Mouse (Mus musculus) ES-E14 (cell line): Measurements from ENCODE around the gene Nup107.

Source experiments
- CHD2 ChIP-seq: IDR thresholded peaks from 2 replicates; pipeline ENCODE4 v1.6.1; 2014; ENCODE audit warnings: mild to moderate bottlenecking, low read depth, low read length, inconsistent platforms
- ZC3H11A ChIP-seq: IDR thresholded peaks from 2 replicates; pipeline ENCODE4 v1.6.1; 2012; ENCODE audit warnings: low read depth, mild to moderate bottlenecking, inconsistent platforms, low read length, borderline replicate concordance

DNA sequence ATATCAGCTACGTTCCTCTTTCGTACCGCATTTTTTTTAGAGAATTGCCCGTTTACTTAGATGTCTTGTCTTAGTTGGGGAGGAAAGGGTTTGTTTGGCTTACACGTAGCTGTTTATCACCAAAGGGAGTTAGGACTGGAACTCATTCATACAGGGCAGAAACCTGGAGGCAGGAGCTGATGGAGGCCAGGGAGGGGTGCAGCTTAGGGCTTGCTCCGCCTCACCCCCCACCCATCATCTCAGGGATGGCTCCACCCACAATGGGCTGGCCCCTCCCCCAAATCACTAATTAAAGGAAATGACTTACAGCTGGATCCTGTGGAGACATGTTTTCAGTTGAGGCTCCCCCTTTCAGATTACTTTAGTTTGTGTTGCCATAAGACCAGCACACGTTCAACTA, 44.8 kb downstream of the Nup107 start:
- TF ChIP-seq ZC3H11A (no peak), CHD2 (no peak)
